Mouse (Mus musculus) ES-CJ7 (cell line): ENCODE measurements around the gene Gm10600.
"Not testable (repeated sequence)": the region's sequence is repeated elsewhere in the genome, so short reads cannot be mapped to it uniquely, and the experiment has no call there.

Experiments
- DNase-seq: peaks from one replicate; pipeline ENCODE4 v3.0.0; 2011; ENCODE audit warnings: low read depth, low spot score

The Gm10600 gene

GRCm38 (mm10) chr4:42240339-42240738, at the start of gene Gm10600:
TSS of gene Gm10600 (plus strand) at chr4:42240639.
- not testable (repeated sequence) for DNase-seq

GRCm38 (mm10) chr4:42255467-42255866, 15.0 kb downstream of the Gm10600 start, which contains the start of gene Ccl21b:
TSS of gene Ccl21b (plus strand) at chr4:42255767.
- not testable (repeated sequence) for DNase-seq
